Mouse (Mus musculus): ENCODE data around the gene Cyb561d1. TPM values are rescaled to one million over a fixed set of nuclear protein-coding genes. Genes with fewer than 3 reads are reported as not detected.

Gene Cyb561d1
- polyA plus RNA-seq, 1 experiment = 3.2 TPM

DNA sequence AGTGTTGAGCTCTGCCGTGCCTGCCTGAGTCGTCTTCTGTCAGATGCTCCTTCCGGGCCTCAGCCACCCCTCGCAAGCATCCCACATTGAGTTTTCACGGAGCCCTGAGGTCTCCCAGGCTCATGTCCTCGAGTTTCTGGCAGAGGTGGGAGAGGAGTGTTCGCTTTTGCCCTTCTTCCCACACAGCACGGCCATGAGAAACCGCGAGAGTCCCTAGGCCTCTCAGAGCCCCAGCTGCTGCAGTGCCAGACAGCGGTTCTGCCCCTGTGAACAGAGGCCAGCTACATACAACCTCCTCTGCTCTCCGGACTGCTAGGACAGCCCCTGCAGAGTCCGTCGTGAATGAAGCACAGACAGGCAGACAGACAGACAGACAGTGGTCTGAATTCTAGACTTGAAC, 33.5 kb downstream of the Cyb561d1 start:
- Histone ChIP-seq H3ac (ENCODE audit: control insufficient read depth, insufficient read length) (no peak overlapping the region), H3K4me2 (ENCODE audit: low read depth) (no peak overlapping the region), H3K27me3 (ENCODE audit: control insufficient read depth, insufficient read depth, insufficient read length) (peaks cover 18% of the 10 kb centered on the region), H3K79me2 (ENCODE audit: control insufficient read depth, insufficient read depth) (no peaks in the 10 kb centered on the region), H3K4me3 (no peak overlapping the region), H3K36me3 (ENCODE audit: control insufficient read depth, insufficient read depth) (no peaks in the 10 kb centered on the region)
- TF ChIP-seq MAX (IDR thresholded peaks at IDR 0.05; ENCODE audit: low read depth) = no peak
- TF ChIP-seq CEBPB (IDR thresholded peaks at IDR 0.05; ENCODE audit: insufficient read depth, poor library complexity, severe bottlenecking) = no peak
- TF ChIP-seq TCF12 (IDR thresholded peaks at IDR 0.05; ENCODE audit: insufficient read depth, poor library complexity, severe bottlenecking) = no peak
- TF ChIP-seq E2F4 (IDR thresholded peaks at IDR 0.05; ENCODE audit: insufficient read depth) = no peak
- TF ChIP-seq SRF (IDR thresholded peaks at IDR 0.05; ENCODE audit: control insufficient read depth, insufficient read length, low read depth) = no peak
- no peak for TF ChIP-seq POLR2AphosphoS2 (IDR thresholded peaks at IDR 0.05; ENCODE audit: insufficient read length, low read depth)
- TF ChIP-seq TCF3 (IDR thresholded peaks at IDR 0.05; ENCODE audit: insufficient read length, low read depth) = no peak
- no peak for TF ChIP-seq POLR2A (IDR thresholded peaks at IDR 0.05; ENCODE audit: insufficient read length, low read depth)

DNA sequence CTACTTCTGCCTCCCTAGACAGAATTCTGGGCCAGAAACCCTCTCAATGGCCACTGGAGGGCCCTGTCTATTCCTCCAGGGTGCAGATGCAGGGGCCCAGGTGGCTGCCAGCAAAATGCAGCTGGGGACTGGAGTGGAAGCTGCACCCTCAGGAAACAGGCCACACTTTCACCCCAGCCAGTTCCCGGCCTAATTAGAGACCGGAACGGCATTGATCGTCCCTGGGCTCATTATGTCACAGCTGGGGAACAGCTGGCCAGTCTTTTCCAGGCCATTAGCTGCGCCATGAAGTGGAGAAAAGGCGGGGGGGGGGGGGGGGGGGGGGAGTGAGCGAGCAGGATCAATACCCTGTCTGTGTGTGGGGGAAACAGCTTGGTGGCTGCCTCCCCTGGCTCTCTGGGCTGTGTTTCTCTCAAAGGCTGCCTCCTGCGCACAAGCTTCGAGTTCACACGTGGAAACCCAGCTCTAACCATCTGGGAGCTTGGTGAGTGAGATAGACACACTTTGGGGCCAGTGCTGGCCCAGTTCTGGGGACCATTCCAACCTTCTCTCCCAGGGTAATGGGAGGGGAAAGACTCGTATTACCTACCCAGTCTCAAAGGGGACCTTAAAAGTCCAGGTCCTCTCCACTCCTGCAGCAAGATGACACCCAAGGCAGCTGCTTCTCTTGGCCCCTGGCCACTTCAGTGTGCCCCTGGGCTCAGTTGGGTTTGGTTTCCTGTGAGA, 34.4 kb downstream of the Cyb561d1 start:
- no peak overlapping the region for H3K4me2 ChIP-seq (ENCODE audit: low read depth)

DNA sequence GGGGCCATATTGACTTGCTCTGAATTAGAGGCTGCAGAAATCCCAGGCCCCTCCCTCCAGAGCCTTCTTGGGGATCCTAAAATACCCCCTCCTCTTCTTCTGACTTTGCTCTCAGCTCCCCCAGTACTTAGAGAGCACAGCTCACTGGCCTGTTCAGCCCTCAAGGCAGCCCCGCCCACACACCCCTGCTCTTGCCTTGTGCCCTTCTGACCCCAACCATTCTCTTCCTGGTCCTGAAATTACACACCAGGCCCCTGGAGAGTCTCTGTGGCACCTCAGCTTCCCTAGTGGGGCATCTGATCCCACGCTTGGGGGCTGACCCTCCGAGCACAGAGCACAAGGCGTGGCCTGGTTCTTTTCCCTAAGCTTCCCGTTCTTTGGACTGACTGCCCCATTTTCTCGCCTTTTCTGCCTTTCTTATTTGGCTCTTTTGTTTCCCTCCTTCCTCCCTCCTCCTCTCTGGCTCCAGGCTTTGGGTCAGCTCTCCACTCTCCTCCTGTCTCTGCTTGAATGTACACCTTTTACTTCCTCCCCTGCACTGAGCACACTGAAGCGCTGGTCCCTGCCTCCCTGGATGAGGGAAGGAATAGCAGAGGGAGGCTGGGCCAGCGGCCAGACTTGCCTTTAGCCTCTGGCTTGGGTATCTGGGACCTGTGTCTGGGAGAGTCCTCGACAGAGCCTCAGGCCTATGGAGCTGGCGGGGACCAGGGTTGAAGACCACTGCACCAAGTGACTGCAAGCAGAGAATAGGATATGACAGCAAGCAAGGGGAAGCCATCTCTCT, 35.3 kb downstream of the Cyb561d1 start:
- Histone ChIP-seq H3K36me3 (ENCODE audit: control insufficient read depth, insufficient read depth) (no peaks in the 10 kb centered on the region), H3ac (ENCODE audit: control insufficient read depth, insufficient read length) (no peak overlapping the region), H3K4me3 (no peak overlapping the region), H3K27me3 (ENCODE audit: control insufficient read depth, insufficient read depth, insufficient read length) (peaks cover 17% of the 10 kb centered on the region), H3K4me2 (ENCODE audit: low read depth) (peak overlapping the region; percentile 2), H3K79me2 (ENCODE audit: control insufficient read depth, insufficient read depth) (no peaks in the 10 kb centered on the region)
- TF ChIP-seq TCF12 (IDR thresholded peaks at IDR 0.05; ENCODE audit: insufficient read depth, poor library complexity, severe bottlenecking) (no peak), REST (IDR thresholded peaks at IDR 0.05; ENCODE audit: insufficient read depth, insufficient read length) (no peak), MYOG (IDR thresholded peaks at IDR 0.05; ENCODE audit: control insufficient read depth in 1 of 3, insufficient read depth in 1 of 3, insufficient read length in 2 of 3, low read depth in 2 of 3) (no peak), SRF (IDR thresholded peaks at IDR 0.05; ENCODE audit: control insufficient read depth, insufficient read length, low read depth) (no peak), POLR2A (IDR thresholded peaks at IDR 0.05; ENCODE audit: insufficient read length, low read depth) (no peak), TCF3 (IDR thresholded peaks at IDR 0.05; ENCODE audit: insufficient read length, low read depth) (no peak), MYOD1 (IDR thresholded peaks at IDR 0.05; ENCODE audit: control insufficient read depth in 1 of 3, insufficient read length in 2 of 3, low read depth in 2 of 3) (no peak)

More for the DNA sequence above, 34.4 kb downstream of the Cyb561d1 start:
- Histone ChIP-seq H3K4me3 (no peak overlapping the region), H3K27me3 (ENCODE audit: control insufficient read depth, insufficient read depth, insufficient read length) (peaks cover 12% of the 10 kb centered on the region), H3K79me2 (ENCODE audit: control insufficient read depth, insufficient read depth) (no peaks in the 10 kb centered on the region), H3K36me3 (ENCODE audit: control insufficient read depth, insufficient read depth) (no peaks in the 10 kb centered on the region), H3ac (ENCODE audit: control insufficient read depth, insufficient read length) (no peak overlapping the region)
- TF ChIP-seq USF1 (IDR thresholded peaks at IDR 0.05; ENCODE audit: low read depth) (no peak), TCF3 (IDR thresholded peaks at IDR 0.05; ENCODE audit: insufficient read length, low read depth) (no peak), TCF12 (IDR thresholded peaks at IDR 0.05; ENCODE audit: insufficient read depth, poor library complexity, severe bottlenecking) (no peak), CEBPB (IDR thresholded peaks at IDR 0.05; ENCODE audit: insufficient read depth, poor library complexity, severe bottlenecking) (no peak), REST (IDR thresholded peaks at IDR 0.05; ENCODE audit: insufficient read depth, insufficient read length) (no peak), POLR2A (IDR thresholded peaks at IDR 0.05; ENCODE audit: insufficient read length, low read depth) (no peak), MYOD1 (IDR thresholded peaks at IDR 0.05; ENCODE audit: control insufficient read depth in 1 of 3, insufficient read length in 2 of 3, low read depth in 2 of 3) (peak in 1 of 3 experiments; percentile 52), E2F4 (IDR thresholded peaks at IDR 0.05; ENCODE audit: insufficient read depth) (no peak), MYOG (IDR thresholded peaks at IDR 0.05; ENCODE audit: control insufficient read depth in 1 of 3, insufficient read depth in 1 of 3, insufficient read length in 2 of 3, low read depth in 2 of 3) (peak in 1 of 3 experiments; percentile 60), POLR2AphosphoS2 (IDR thresholded peaks at IDR 0.05; ENCODE audit: insufficient read length, low read depth) (no peak), MAX (IDR thresholded peaks at IDR 0.05; ENCODE audit: low read depth) (no peak)

DNA sequence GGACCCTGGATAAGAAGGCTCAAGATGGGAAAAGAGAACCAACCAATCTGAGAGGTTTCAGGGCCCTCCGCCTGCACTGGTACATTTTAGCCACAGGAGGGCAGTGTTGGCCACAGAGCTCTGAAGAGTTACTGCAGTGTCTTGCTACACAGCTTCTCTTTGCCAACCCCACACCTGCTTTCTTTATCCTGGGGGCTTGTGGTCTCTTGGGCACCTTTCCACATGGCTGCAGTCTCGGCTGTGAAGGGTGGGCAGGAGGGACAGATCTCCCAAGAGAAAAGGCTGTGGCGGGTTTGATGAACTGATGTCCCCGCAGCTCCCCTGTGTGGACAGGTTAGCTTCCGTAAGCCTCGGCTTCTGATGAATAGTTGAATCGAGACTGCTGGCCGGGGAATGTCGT, 36.2 kb downstream of the Cyb561d1 start:
- no peaks in the 10 kb centered on the region for H3K79me2 ChIP-seq (ENCODE audit: control insufficient read depth, insufficient read depth)
- H3K4me3 ChIP-seq = no peak overlapping the region
- no peaks in the 10 kb centered on the region for H3K36me3 ChIP-seq (ENCODE audit: control insufficient read depth, insufficient read depth)
- H3K27me3 ChIP-seq (ENCODE audit: control insufficient read depth, insufficient read depth, insufficient read length) = peaks cover 21% of the 10 kb centered on the region
- H3K4me2 ChIP-seq (ENCODE audit: low read depth) = no peak overlapping the region
- TF ChIP-seq CEBPB (IDR thresholded peaks at IDR 0.05; ENCODE audit: insufficient read depth, poor library complexity, severe bottlenecking) (no peak), POLR2AphosphoS2 (IDR thresholded peaks at IDR 0.05; ENCODE audit: insufficient read length, low read depth) (no peak), REST (IDR thresholded peaks at IDR 0.05; ENCODE audit: insufficient read depth, insufficient read length) (no peak), MAX (IDR thresholded peaks at IDR 0.05; ENCODE audit: low read depth) (no peak), TCF12 (IDR thresholded peaks at IDR 0.05; ENCODE audit: insufficient read depth, poor library complexity, severe bottlenecking) (no peak), MYOG (IDR thresholded peaks at IDR 0.05; ENCODE audit: control insufficient read depth in 1 of 3, insufficient read depth in 1 of 3, insufficient read length in 2 of 3, low read depth in 2 of 3) (no peak), E2F4 (IDR thresholded peaks at IDR 0.05; ENCODE audit: insufficient read depth) (no peak), POLR2A (IDR thresholded peaks at IDR 0.05; ENCODE audit: insufficient read length, low read depth) (no peak), USF1 (IDR thresholded peaks at IDR 0.05; ENCODE audit: low read depth) (no peak), TCF3 (IDR thresholded peaks at IDR 0.05; ENCODE audit: insufficient read length, low read depth) (no peak), SRF (IDR thresholded peaks at IDR 0.05; ENCODE audit: control insufficient read depth, insufficient read length, low read depth) (no peak), MYOD1 (IDR thresholded peaks at IDR 0.05; ENCODE audit: control insufficient read depth in 1 of 3, insufficient read length in 2 of 3, low read depth in 2 of 3) (no peak)
- H3ac ChIP-seq (ENCODE audit: control insufficient read depth, insufficient read length) = no peak overlapping the region

Measured in myocyte (in vitro differentiated cells).